Mouse (Mus musculus): Measurements from ENCODE around the gene Aak1.
A peak's percentile ranks its signal among the peaks of the same experiment; 100 is the strongest.
"Not testable (repeated sequence)": the region's sequence is repeated elsewhere in the genome, so short reads cannot be mapped to it uniquely, and the experiment has no call there.

Gene Aak1

DNA sequence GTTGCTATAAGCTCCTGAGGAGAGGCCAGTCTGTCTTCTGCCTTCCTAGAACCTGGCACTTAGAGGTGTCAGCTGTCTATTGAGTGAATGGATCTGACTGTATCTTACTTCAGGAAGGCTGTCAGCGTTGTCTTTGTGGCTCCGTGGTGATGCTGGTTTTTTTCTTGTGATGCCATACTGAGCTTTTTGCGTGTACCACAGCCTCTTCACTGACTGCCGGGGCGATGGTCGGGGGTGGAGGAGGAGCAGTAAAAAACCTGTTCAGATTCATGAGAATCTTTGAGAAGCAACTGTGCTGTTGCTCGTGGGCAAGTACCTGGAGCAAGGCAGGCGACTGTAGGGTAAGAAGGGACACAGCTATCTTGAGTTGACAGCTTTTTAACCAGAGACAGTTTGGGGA lies 169.6 kb downstream of the Aak1 start:
- no peak for DNase-seq (ENCODE audit: inconsistent ontology term)

DNA sequence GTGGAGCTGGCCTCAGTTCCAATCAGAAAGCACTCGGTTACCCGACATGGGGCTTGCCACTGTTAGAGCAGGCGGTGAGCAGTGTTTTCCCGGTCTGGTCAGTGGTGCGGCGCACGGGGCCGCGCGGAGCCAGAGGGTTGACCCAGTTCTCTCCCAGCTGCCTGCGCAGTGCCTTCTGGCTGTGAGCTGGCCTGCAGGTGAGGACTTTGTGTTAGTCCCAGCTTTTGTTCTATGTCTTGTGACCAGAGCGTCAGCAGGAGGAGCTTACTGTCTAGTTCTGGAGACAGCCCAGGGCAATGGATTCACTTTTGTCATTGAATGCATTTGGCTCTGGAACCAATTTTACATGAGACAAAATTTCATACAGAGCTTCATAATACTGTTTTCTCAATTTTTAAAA lies 172.5 kb downstream of the Aak1 start:
- no peak for DNase-seq (ENCODE audit: inconsistent ontology term)

DNA sequence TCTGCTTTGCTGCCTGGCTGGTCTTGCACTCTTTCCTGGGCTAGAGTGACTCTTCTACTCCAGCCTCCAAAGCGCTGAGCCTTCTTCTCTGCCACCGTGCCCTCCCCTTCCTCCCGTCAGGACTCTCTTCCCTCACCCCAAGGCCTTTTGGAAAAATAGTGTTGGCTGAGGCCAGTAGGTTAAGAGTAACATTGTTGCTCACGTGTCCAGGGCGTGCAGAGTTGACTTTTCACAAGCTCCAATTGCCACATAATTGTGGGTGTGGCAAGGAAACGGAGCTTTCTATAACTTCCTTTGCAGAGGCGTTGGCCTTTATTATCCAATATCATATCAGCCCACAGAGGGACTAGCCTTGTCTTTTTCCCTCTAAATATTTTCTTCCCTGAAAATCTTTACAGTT lies 177.7 kb downstream of the Aak1 start:
- no peak for DNase-seq (ENCODE audit: inconsistent ontology term)

DNA sequence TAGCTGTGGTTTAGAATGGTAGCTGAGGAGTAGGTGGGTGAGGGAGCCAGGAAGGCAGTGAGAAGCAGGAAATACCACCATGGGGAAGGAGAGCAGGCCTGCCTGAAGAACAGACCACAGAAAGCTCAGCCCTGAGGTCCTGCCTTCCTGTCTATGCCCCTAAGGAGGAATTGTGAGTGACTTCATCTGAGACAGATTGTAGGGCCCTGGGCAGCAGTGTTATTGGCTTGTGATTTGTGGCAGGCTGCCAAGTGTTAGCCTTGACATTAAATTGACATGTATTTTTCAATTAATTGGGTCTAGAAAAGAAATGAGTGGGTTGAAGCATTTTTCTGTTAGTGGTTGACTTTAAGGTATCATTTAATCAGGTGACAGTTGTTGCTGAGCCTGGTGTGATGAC lies 179.6 kb downstream of the Aak1 start:
- DNase-seq (ENCODE audit: inconsistent ontology term): no peak

DNA sequence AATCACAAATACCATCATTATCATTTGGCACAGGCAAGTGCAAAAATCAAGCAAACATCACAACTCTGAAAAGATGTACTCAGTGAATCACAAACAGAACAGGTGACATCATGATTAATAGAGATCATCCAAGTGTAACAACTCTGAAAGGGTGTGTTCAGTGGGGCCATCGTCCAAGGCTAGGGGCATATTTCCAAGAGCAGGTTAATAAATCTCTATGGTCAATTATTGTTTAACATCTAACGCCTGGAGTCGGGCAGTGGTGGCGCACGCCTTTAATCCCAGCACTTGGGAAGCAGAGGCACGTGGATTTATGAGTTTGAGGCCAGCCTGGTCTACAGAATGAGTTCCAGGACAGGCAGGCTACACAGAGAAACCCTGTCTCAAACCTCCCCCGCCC lies 182.0 kb downstream of the Aak1 start:
- DNase-seq (ENCODE audit: inconsistent ontology term): not testable (repeated sequence)

DNA sequence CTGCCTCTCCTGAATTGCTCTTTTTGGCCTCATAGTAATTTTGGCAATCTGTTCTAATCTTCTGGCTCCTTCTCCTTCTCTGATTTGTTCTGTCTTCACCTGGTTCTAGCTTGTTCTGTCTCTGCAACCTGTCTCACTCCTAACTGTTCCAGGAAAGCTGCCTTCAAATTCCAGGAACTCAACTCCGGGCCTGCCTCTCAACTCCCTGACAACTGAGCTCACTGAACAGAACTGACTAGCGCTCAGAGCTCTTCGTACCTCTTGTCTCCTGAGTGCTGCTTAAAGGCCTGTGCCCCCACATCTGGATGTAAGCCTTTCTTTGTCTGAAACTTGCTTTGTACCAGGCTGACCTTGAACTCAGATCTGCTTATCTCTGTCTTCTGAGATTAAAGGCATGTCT lies 183.1 kb downstream of the Aak1 start:
- no peak for DNase-seq (ENCODE audit: inconsistent ontology term)

DNA sequence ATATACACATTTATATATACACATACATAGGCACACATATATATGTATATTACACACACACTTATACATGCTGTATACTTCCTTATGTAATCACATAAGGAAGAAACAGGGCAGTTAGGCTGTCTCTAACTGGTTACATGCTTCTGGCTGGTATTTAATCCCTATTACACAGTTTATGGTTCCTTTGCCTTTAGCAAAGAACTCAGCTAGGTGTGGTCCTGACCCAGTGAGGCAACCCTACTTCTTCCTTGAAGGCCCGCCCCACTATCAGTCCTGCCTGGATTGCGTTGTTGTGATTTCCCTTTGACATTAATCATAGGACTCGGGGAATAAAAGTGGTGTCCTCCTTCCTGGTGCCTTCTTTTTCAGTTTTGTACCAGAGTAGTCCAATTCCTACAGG lies 185.1 kb downstream of the Aak1 start:
- DNase-seq (ENCODE audit: inconsistent ontology term): no peak

DNA sequence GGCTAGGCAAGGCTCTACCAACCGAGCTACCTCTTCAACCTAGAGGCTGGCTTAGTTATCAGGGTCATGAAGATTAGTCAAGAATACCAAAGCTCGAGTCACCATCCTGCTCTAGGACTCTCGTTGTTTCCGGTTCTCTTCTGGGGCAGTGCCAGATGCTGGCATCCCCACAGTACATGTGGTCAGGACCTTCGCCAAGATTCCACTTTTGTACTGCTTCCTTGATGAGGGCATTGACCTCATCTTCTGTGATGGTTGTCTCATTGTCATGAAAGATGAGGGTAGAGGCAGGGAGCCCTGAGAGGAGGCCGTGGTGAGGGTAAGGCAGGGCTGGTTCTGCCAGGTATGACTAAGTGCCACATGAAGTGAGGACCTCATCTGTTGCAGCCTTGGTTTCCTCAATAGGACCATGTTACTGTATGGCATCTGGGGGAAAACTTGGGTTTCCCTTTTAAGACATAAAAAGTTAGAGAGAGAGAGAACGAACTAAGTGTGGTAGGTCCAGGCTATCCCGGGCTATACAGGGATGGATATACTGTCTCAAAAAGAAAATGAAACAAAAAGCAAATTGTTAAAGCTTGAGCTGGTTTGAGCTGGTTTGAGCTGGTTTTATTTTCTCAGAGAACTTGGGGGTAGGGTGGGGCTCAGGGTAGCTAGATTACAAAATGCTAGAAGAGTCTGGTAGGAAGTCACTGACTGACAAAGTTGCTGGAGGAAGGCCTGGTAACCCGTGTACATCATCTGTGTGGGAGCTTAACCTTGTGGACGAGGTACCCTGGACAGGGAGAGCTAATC lies 188.7 kb downstream of the Aak1 start:
- DNase-seq (ENCODE audit: inconsistent ontology term): peak; percentile 79

DNA sequence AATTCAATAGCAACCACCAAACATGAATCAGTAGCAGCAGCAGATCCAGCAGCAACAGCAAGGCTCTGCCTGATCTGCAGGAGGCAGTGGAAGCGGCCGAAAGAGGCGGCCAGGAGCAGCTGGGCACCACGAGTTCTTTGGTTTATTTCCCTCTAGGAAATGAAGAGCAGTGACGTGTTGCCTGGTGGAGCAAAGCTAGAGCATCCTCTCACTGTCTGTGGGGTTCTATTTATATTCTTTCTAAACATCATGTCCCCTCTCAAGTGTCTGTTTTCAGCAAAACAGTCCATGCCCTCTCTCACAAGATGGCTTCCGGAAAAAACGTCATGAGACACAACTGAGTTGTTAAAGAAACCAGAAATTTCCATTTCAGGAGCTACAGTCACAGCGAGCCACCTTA lies 189.8 kb downstream of the Aak1 start:
- DNase-seq (ENCODE audit: inconsistent ontology term): no peak

DNA sequence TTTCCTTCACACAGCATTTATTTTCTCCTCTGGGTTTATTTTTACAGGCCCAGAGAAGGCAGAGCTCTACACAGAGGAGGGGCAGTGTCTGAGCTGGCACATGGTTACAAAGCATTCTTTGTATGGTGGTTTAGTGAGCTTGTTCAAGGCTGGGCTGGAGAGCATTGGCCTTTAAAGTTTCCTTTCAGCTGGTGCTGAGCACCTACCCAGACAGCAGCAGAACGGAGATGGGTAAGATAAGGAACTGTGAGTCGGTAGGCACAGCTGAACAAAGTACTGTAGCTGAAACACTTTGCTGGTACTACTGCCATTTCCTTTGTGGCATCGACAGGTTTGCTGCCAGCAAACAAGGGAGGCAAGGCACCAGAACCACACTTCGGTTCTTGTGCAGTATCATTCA lies 191.7 kb downstream of the Aak1 start:
- peak; percentile 58 for DNase-seq (ENCODE audit: inconsistent ontology term)

DNA sequence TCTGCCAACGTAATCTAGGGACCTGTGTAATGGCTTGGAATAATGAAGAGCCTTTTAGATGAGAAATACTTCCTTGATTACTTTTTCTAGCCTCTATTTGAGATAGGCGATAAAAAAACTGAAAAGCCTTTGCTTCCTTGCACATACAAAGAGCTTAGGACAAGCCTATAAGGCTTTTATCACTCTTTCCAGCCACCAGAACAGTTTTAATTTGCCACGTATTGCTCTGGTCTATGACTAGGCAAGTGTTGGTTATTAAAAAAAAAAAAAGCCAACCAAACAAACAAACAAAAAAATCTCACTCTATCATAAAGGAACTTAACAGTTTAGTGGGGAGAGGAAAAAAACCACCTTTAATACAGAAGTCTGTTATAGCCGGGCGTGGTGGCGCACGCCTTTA lies 192.1 kb downstream of the Aak1 start:
- DNase-seq (ENCODE audit: inconsistent ontology term): no peak

DNA sequence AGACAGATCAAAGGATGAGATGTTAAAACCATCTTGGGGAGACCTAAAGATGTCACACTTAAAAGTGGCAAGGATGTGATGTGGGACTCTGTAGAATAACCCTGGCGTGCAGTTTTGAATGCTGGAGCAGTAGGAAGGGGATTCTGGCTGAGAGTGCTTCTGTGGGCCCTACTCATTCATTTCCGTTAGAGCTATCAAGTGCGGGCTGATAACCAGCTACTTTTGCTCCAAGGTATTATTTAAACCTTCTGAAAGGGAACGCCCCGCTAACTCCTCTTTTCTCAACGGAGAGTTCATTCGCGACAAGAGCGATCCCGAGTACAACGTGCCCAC lies 192.7 kb downstream of the Aak1 start:
- no peak for DNase-seq (ENCODE audit: inconsistent ontology term)

DNA sequence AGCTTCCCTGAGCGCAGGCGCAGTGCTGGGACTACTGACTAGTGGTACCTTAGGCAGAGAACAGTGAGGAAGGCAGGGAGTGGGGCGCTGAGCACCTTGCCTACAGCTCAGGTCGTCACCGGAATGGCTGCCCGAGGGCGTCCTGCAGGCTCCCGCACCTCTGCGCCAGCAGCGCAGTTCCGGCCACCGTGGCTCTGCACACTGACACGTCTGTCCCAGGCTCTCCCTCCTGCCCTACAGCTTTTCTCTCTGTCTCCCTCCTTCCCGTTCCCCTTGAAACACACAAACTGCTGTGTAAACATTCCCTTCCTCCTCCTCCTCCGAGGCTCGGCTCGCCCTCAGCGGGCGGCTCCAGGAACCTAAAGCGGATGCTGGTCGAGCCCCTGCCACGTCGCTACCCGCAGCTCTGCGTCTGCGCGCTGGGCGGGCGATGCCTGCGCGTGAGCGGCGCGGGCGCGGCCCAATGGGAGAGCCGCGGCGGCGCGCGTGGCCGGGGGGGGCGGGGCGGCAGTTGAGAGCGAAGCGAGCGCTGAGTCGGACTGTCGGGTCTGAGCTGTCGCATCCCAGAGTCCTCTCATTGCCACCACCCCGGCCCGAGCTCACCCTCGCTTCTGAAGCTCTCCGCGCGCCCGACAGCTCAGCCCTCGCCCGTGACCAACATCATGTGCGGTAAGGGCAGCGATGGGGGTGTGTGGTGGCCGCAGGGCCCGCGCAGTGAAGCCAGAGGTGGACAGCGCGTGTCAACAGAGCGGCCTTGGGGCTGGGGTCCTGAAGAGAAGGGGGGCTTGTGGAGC lies 193.2 kb downstream of the Aak1 start, which contains the start of gene Gfpt1:
TSS of gene Gfpt1 (plus strand) at position 510 of the 794 bp plus-strand sequence.
- peak; percentile 98 for DNase-seq (ENCODE audit: inconsistent ontology term)

DNA sequence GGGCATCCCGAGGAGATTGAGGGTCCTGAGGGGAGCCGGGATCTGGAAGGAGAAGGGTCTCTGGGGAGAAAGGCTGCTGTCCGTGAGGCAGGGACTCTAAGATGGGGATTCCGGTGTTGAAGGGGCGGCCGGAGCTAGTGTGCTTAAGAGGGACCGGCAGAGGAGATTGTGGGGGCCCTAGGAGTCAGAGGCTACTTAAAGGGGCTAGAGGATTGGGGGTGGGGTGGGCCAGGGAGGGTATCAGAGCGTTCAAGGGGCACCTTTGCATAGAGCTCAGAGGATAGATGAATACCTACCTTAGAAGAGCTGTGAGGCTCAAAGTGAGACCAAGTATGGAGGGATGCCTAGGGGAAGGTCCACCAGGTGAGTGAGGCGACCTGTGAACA lies 193.8 kb downstream of the Aak1 start:
- DNase-seq (ENCODE audit: inconsistent ontology term): no peak

DNA sequence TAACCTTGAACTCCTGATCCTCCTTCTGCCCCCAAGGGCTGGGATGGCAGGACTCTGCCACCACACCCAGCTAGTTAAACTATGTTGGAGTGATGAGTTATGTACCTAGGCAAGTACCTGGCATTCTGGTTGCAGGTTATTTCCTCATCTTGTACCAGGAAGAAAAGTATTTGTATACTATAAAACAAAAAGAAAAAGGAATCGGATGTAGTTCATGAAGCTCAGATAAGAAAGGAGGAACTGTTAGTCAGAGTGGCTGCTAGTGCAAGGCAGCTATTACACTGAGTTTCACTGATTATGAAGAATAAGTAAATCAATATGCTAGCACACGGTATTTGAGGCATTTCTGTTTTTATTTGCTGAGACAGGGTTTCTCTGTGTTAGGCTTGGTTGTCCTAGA lies 195.6 kb downstream of the Aak1 start:
- DNase-seq (ENCODE audit: inconsistent ontology term): no peak

DNA sequence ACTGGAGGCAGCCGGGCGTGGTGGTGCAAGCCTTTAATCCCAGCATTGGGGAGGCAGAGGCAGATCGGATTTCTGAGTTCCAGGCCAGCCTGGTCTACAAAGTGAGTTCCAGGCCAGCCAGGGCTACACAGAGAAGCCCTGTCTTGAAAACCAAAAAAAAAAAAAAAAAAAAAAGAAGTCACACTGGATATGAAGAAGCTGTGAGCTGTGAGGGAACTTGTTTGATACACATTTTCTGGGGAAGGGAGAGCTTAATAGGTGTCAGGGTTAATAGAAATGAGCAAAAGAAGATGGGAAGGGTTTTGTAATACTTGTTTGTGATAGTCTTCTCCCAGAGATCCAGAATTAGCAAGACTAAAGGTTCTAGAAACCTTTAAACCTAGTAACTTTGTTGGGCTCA lies 196.2 kb downstream of the Aak1 start:
- no peak for DNase-seq (ENCODE audit: inconsistent ontology term)

DNA sequence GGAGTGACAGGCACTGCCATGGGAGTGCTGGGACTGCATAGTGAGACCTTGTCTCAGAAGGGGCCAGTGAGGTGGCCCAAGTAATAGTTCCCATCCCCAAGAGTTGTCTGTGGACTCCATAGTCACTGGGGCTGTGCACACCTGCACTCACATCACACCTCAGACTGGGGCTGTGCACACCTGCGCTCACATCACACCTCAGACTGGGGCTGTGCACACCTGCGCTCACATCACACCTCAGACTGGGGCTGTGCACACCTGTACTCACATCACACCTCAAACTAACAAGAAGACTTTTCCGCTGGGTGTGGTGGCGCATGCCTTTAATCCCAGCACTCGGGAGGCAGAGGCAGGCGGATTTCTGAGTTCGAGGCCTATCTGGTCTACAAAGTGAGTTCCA lies 199.4 kb downstream of the Aak1 start:
- DNase-seq (ENCODE audit: inconsistent ontology term): not testable (repeated sequence)

DNA sequence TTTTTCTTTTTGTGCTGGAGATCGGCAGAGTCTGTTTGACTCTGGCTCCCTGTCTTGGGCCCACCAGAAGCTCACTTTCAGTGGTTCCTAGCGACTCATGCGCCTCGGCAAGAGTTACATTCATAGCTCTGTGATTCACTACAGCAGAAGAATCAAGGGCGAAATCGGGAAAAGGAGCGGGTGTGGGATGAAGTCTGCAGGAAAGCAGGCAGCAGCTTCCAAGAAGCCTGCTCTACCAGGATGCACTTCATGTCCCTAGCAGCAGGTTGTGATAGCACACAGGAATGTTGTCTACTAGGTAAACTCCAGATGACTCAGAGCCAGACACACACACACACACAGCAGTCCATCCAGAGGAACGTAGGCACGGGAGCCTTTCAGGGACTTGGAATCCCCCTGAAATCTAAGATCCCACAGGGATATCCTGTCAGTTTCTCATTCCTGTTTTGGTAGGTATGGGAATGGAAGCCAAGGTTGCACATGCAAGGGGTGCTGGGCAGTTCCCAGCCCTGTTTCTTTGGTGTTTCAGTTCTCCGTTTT lies 202.6 kb downstream of the Aak1 start:
- no peak for DNase-seq (ENCODE audit: inconsistent ontology term)

All from Muller cell, postnatal 12 days (primary cell).